Mouse (Mus musculus): ENCODE data around the gene Dixdc1.

Gene Dixdc1

DNA sequence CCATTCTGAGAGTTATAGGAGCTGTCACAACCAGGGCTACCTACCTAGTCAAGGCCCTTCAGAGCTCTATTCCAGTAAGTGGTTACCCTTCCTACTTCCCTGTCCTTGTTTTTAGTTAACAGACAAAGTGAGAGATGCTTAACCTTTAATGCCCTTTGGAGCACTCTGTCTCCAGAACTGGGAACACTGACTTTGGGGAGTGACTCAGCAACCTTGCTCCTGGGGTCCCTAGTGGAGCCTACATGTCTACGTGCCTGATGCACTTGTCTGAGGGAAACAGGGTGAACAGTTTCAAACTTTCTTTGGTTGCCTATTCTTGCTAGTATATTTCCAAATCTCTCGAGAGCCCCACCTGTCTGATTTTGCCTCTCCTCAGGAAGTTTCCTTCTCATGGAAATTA is 3.4 kb upstream of the Dixdc1 start:
- no peak for DNase-seq (ENCODE audit: low spot score)

DNA sequence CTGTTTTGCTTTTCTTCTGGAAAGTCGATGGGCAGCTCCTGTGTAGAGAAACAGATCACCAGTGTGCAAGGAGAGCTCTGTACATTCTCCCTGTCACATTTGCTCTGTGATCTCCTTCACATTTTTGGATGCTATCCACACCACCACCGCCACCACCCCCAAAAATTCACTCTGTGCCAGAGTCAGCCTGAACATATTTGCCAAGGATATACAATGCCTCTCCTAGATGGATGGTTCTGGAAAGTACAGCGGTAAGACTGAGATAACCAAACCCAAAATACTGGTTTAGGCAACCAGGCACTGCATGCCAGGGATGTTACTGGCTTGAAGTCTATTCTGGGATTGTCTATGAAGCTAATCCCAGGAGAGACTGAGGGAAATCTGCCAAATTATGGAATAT is 2.9 kb upstream of the Dixdc1 start:
- no peak for DNase-seq (ENCODE audit: low spot score)

GRCm38 (mm10) chr9:50740867-50741784 is 1.8 kb upstream of the Dixdc1 start:
- DNase-seq (ENCODE audit: low spot score): no peak

GRCm38 (mm10) chr9:50734989-50735388 is 4.3 kb downstream of the Dixdc1 start:
- DNase-seq (ENCODE audit: low spot score): no peak

DNA sequence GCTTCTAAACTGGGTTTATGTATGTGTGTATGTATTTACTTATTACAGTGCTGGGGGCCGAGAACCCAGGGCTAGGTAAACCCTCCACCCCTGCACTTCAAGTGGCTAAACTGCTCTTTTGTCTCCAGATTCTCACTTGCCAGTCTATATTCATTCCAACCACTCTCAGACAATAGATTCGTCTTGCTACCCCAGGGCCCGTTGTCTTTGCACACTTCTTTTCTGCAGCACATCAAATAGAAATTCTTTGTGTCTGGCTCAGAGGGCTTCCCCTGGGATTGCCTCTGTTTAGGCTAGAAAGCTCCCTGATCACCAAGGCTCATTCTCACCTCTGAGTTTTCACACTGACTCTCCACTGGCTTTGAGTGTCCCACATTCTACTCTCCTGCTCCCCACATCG is 6.8 kb downstream of the Dixdc1 start:
- no peak for DNase-seq (ENCODE audit: low spot score)

- no peak for DNase-seq (ENCODE audit: low spot score)
Observed at GRCm38 (mm10) chr9:50729600-50729999, 9.7 kb downstream of the Dixdc1 start.

DNA sequence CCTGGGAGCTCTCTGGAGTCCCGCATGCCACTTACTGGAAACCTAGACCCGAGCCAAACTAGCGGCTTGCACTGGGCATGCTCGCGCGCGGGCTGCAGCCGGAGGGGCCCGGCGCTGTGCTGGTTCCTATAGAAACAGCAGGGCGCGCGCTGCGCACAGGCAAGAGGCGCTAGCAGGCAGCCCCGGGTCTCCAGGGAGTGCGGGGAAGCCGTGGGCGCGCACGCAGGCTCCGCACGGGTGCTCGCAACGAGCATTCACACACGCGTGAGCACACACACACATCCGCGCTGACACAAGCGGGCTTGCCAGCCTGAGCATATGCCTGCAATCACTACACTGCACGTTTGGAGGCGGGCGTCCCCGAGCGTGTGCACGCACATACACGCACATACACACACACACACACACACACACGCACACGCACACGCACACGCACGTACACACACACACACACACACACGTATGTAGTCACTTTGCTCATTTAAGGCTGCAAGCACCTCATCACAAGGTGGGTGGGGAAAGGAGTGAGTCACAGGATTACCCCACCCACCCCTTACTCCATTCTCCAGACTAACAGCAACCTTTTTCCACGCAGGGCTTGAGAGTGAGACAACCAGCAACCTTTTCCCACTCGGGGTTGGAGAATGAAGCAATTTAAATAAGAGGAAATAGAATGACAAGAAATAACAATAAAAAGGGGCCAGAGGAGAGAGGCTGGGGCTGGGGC is 11.2 kb downstream of the Dixdc1 start:
- DNase-seq (ENCODE audit: low spot score): peak; percentile 83

DNA sequence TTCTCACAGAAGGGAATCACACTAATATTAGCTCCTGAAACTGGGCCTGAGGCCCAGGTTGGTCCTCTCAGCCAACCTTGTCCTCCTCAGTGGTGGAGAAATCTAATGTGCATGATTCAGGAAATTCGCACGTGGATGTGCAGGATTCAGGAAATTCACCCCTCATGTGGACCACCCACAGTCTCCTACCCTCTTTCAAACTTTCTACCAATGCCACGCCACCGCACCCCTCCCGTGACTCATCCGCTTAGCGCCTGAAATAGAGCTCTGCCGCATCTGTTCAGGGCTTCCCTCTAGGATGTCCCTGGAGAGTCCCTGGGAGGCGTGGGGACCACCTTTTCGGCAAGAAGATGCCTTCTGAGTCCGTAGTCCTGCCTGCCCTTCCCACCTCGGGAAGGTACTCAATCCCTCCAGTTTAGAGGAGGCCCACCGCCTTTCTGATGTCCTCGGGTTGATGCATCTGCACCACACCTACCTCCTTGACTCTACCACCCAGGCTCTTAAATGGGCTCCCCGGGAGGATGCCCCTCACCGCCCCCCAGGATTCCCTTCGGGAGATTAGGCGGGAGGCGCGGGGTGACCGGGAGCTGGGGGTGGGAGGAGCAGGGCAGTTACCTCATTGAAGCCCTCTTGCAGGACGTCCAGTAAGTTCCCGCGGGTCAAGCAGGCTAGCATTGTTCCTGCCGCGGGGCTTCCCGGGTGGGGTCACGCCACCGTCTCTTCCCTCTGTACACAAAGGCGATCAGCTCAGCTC is 12.0 kb downstream of the Dixdc1 start:
- no peak for DNase-seq (ENCODE audit: low spot score)

- DNase-seq (ENCODE audit: low spot score): no peak
Observed at GRCm38 (mm10) chr9:50725921-50726590, 13.3 kb downstream of the Dixdc1 start.

DNA sequence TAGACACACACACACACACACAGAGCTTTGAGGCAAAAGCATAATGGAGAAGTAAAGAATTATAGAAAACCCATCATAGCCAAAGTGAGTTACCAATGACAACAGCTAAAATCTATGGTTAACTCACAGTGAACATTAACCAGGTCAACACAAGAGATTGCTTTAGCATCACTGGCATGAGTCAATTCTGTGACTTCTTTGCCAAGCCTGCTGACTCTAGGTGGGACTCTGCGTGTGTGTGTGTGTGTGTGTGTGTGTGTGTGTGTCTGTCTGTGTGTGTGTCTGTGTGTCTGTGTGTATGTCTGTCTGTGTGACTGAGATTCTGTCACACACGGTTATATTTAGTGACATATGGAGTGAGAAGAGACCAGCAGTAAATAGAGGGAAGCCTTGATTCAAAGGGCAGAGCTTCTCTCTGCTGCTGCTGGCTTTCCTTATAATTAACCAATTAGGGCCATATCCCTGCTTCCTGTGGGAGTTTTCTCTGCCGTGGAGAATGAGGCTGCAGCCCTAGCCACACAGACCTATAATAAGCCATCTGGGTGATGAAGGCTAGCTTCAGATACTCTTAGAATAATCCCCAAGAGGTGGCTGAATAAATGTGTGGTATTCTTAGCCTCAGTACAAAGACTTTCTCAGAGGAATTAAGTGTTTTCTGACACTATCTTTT is 14.5 kb downstream of the Dixdc1 start:
- no peak for DNase-seq (ENCODE audit: low spot score)

DNA sequence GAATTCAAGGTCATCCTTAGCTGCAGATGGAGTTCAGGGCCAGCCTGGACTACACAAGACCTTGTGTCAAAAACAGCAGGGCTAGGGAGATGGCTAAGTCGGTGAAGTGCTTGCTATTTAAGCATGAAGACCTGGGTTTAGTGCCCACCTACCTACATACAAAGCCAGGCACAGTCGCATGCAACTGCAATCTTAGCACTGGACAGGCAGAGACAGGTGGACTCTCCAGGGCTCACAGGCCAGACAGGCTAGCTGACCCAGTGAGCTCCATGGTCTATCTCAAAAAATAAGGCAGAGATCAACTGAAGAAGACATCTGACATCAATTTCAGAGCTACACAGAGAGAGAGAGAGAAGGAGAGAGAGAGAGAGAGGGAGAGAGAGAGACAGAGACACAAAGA is 15.2 kb downstream of the Dixdc1 start:
- DNase-seq (ENCODE audit: low spot score): no peak

DNA sequence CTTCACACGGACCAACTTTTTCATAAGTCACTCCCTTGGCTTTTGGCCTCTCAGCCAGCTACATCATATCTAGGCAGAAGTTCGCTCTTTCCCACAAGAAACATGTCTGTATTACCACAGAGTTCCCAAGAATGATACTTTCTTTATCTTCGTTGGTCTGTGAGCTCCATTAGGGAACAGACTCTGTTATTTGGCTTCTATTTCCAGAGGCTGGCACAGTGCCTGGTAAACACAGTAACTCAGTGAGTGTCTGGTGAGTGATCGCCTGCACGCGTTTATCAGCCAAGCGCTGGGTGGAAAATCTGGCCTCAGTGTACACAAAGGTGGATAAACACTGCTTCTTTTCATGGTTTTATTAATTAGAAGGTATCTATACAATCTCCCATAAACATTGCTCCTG is 15.9 kb downstream of the Dixdc1 start:
- DNase-seq (ENCODE audit: low spot score): peak; percentile 85

GRCm38 (mm10) chr9:50722451-50722911 is 16.8 kb downstream of the Dixdc1 start:
- DNase-seq (ENCODE audit: low spot score): no peak

DNA sequence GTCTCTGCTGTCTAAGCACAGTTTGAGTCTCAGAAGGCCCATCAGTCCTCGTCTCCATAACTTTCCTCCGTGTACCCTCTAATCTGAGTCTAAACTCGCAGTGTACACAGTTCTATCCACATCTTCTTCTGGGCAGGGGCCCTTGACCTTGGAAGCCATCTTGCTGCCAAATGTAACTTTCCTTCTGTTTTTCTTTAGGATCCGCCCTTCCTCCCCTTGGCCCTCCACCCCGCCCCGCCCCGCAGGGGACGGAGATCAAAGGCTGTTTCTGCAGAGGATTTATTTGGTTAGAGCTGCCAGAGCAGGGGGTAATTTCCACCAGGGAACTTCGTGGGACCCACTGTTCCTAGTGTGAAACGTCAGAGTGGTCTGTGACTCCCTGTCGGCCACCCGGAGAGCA is 18.3 kb downstream of the Dixdc1 start:
- no peak for DNase-seq (ENCODE audit: low spot score)

DNA sequence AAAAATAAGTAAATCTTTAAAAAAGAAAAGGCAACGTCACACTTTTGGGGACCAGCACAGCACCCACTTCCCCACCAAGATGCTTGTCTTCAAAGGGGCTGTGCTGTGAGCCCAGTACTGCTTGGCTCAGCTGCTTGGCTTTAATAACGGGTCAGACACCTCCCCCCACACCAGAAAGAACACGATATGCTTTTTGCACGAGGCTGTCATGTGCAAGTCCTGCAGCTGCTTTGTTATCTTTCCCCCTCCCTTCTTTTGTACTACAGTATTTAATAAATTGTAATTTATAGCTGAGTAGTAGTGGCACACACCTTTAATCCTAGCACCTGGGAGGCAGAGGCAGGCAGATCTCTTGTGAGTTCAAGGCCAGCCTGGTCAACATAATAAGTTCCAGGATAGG is 20.4 kb downstream of the Dixdc1 start:
- DNase-seq (ENCODE audit: low spot score): no peak

- no peak for DNase-seq (ENCODE audit: low spot score)
Observed at GRCm38 (mm10) chr9:50714188-50714587, 25.1 kb downstream of the Dixdc1 start.

DNA sequence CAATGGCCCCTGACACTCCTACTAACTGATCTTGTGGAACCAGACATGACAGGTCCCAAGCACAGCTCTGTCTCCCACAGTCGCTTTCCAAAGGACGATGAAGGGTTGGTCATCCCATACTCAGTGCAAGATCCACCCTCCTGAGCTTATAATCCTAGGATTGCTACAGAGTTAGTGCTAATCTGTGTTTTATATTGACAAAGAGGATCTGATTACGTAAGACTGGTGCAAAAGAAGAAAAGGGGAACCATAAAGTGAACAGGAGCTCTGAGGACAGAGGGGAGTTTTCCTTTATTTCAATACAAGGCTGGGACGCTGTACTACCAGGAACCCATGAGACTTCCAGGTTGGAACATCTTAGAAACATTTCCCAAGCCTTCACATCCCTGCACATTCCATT is 28.0 kb downstream of the Dixdc1 start:
- no peak for DNase-seq (ENCODE audit: low spot score)

DNA sequence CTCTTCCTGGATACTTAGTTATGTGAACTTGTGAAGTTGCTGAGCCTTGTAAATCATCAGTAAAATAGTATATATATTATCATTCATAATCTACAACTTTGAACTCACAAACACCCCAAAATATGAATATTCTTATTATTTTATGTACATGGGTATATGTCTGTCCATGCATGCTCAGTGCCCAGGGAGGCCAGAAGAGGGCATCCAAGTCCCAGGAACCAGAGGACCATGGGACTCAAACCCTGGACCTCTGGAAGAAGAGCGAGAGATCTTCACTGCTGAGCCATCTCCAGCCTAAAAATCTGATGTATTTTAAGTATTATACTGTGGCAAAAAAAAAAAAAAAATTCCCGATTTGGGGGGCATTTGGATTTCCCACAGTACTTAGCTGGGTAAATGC is 30.2 kb downstream of the Dixdc1 start:
- no peak for DNase-seq (ENCODE audit: low spot score)

DNA sequence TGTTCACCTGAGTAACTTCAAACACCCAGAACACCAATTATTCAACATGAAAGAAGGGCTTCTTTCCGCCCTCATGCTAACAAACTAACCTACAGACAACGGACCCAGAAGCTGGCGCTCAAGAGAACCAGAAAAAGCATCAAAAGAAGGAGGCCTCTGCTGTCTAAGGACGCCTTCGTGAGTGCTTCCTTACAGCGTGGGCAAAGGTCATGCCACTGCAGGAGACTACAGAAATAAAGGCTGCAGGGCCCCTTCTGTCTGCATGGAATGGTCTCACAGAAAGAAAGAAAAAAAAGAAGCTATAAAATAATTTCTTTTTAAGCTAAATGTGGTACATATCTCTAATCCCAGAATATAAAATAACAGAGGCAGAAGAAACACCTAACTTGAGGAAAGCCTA is 34.4 kb downstream of the Dixdc1 start:
- no peak for DNase-seq (ENCODE audit: low spot score)

- no peak for DNase-seq (ENCODE audit: low spot score)
Observed at GRCm38 (mm10) chr9:50700921-50701691, 38.2 kb downstream of the Dixdc1 start.
